Mouse (Mus musculus): Measurements from ENCODE around the gene Igfbp5.

The Igfbp5 gene

GRCm38 (mm10) chr1:72874287-72875211, at the start of gene Igfbp5:
Igfbp5 (minus strand) TSS chr1:72874884.
- DNase-seq (ENCODE audit: low spot score) = peak; percentile 84

GRCm38 (mm10) chr1:72914815-72915214, 40.1 kb upstream of the Igfbp5 start:
- DNase-seq (ENCODE audit: low spot score) = no peak

GRCm38 (mm10) chr1:72913073-72913472, 38.4 kb upstream of the Igfbp5 start:
- DNase-seq (ENCODE audit: low spot score) = no peak

GRCm38 (mm10) chr1:72895821-72896220, 21.1 kb upstream of the Igfbp5 start:
- no peak for DNase-seq (ENCODE audit: low spot score)

GRCm38 (mm10) chr1:72887910-72888309, 13.2 kb upstream of the Igfbp5 start:
- no peak for DNase-seq (ENCODE audit: low spot score)

- no peak for DNase-seq (ENCODE audit: low spot score)
Measured at GRCm38 (mm10) chr1:72885819-72886169, 11.1 kb upstream of the Igfbp5 start.

GRCm38 (mm10) chr1:72885111-72885818, 10.6 kb upstream of the Igfbp5 start:
- DNase-seq (ENCODE audit: low spot score) = no peak

GRCm38 (mm10) chr1:72879319-72879634, 4.6 kb upstream of the Igfbp5 start:
- no peak for DNase-seq (ENCODE audit: low spot score)

- DNase-seq (ENCODE audit: low spot score) = no peak
Measured at GRCm38 (mm10) chr1:72878473-72879318, 4.0 kb upstream of the Igfbp5 start.

GRCm38 (mm10) chr1:72877892-72878291, 3.2 kb upstream of the Igfbp5 start:
- peak; percentile 79 for DNase-seq (ENCODE audit: low spot score)

GRCm38 (mm10) chr1:72876111-72876510, 1.4 kb upstream of the Igfbp5 start:
- DNase-seq (ENCODE audit: low spot score) = peak; percentile 65

GRCm38 (mm10) chr1:72875708-72876107, 1.0 kb upstream of the Igfbp5 start:
- DNase-seq (ENCODE audit: low spot score) = no peak

GRCm38 (mm10) chr1:72873511-72874286, 985 bp downstream of the Igfbp5 start:
- peak; percentile 75 for DNase-seq (ENCODE audit: low spot score)

GRCm38 (mm10) chr1:72873078-72873477, 1.6 kb downstream of the Igfbp5 start:
- peak; percentile 65 for DNase-seq (ENCODE audit: low spot score)

GRCm38 (mm10) chr1:72872521-72872920, 2.2 kb downstream of the Igfbp5 start:
- DNase-seq (ENCODE audit: low spot score) = peak; percentile 96

GRCm38 (mm10) chr1:72871697-72872411, 2.8 kb downstream of the Igfbp5 start:
- DNase-seq (ENCODE audit: low spot score) = peak; percentile 67

GRCm38 (mm10) chr1:72871337-72871696, 3.4 kb downstream of the Igfbp5 start:
- DNase-seq (ENCODE audit: low spot score) = no peak

- DNase-seq (ENCODE audit: low spot score) = peak; percentile 92
Measured at GRCm38 (mm10) chr1:72870615-72871336, 3.9 kb downstream of the Igfbp5 start.

GRCm38 (mm10) chr1:72869681-72870614, 4.7 kb downstream of the Igfbp5 start:
- peak; percentile 90 for DNase-seq (ENCODE audit: low spot score)
